Mouse (Mus musculus) spleen, adult 18-20 months (tissue): ENCODE measurements at regions not wholly inside any gene's neighbourhood (a gene's known extent, or its start where the extent isn't known, plus 50 kb on each side); places are given as distances from the start of the nearest gene placed in this dataset.

ENCODE experiments used
- DNase-seq, 2 experiments: peaks; one replicate each; pipeline ENCODE4 v3.0.0; 2022; ENCODE audit warnings: mixed read lengths in 2 of 2

- DNase-seq, result no peak
Observed at GRCm38 (mm10) chr5:126155216-126155880, 623.8 kb downstream of the Tmem132b start.

DNA sequence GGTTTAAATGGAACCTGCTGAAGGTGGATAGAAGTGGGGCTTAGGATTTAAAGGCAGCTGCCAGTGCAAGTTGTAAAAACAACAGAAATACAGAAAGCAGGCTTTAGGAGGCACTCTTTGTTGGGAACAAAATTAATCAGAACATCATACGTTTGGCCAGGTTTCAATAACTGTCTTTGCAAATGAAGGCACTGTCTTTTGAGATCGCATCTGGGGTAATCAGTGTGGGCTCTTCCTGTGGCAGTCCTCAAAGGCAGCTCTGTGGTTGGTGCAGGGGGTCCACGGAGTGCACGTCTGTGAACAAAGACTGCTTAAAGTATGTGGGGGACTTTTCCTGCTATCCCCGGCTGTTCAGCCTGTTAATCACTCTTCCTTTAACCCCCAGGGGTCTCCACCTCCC, 654.5 kb downstream of the Tmem132b start:
- no peak for DNase-seq

GRCm38 (mm10) chr5:126199876-126200275, 668.3 kb downstream of the Tmem132b start:
- DNase-seq, result no peak

GRCm38 (mm10) chr5:126201535-126201934, 670.0 kb downstream of the Tmem132b start:
- DNase-seq, result no peak

- no peak for DNase-seq
Observed at GRCm38 (mm10) chr5:126201996-126202395, 670.4 kb downstream of the Tmem132b start.

DNA sequence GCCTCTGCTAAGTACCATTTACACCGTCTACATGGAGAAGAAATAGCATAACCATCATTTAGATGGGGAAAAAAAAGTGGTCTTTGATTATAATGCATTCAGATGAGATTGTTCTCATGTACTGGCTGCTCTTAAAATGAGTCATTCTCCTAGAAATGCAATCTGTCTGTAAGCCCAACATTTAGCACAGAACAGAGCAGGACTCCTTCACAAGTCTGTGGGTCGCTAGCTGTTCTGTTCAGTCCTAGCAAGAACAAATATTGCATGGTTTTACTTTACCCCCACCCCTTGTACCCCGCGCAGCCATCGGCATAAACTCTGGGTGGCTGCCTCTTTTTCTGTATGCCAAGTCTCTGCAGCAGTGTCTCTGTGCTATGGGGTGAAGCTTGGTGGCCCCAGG, 685.4 kb downstream of the Tmem132b start:
- no peak for DNase-seq

GRCm38 (mm10) chr5:126217746-126218145, 686.2 kb downstream of the Tmem132b start:
- no peak for DNase-seq

GRCm38 (mm10) chr5:126223696-126224095, 692.1 kb downstream of the Tmem132b start:
- no peak for DNase-seq

GRCm38 (mm10) chr5:126230768-126231167, 699.2 kb downstream of the Tmem132b start:
- no peak for DNase-seq

GRCm38 (mm10) chr5:126238071-126238470, 706.5 kb downstream of the Tmem132b start:
- no peak for DNase-seq

DNA sequence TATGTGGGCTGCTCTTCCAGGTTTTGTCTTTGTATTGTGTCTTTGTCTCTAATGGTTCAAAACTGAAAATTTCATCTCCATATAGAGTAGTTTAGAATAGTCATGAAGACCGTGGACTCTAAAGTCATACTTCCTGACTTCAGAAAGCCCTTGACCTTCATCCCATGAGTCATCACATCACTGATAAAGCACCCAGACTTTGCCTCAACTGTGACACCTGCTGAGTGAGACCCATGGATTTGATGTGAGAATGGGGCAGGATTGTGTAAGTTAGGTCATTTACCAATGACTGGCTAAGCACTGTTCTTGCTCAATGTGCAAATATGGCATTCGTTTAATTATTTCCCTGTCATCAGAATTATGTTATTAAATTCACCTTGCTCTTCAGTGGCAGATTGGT, 714.2 kb downstream of the Tmem132b start:
- no peak for DNase-seq

DNA sequence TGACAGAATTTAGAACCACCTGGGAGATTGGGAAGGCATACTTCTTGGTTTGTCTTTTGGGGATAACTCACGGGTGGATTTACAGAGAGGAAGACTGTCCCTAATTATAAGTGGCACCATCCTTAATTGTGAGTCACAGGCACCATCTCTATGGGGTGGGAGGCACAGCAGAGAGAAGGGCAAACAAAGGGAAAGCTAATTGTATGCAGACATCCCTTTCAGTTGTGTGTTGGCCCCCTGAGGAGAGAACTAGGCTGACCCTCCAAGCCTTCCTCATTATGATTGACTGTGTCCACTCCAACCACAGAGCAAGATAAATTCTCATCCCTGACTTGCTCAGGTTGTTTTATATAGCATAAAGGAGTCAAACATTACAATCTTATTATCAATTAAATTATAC, 718.8 kb downstream of the Tmem132b start:
- no peak for DNase-seq

GRCm38 (mm10) chr5:126254661-126255060, 723.1 kb downstream of the Tmem132b start:
- DNase-seq, result no peak

DNA sequence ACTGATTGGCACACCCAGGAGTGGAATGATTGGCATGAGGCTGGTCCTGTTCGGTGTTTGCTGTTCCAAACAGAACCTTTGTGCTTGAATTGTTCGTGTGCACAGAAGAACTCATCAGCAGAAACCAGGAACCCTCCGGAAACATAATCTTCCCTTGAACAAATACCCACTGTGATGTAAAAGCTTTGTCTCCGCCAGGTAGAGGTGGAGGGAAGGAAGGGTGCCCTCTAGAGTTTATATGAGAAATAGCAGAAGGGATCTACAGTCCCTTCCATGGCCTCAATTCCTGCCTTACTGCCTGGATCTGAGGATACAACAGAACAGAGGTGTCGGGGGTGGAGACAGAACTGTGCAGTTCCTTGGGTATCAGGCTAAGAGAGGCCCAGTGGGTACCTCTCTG, 726.3 kb downstream of the Tmem132b start:
- DNase-seq, result no peak

- DNase-seq, result no peak
Observed at GRCm38 (mm10) chr5:126266471-126266870, 734.9 kb downstream of the Tmem132b start.

DNA sequence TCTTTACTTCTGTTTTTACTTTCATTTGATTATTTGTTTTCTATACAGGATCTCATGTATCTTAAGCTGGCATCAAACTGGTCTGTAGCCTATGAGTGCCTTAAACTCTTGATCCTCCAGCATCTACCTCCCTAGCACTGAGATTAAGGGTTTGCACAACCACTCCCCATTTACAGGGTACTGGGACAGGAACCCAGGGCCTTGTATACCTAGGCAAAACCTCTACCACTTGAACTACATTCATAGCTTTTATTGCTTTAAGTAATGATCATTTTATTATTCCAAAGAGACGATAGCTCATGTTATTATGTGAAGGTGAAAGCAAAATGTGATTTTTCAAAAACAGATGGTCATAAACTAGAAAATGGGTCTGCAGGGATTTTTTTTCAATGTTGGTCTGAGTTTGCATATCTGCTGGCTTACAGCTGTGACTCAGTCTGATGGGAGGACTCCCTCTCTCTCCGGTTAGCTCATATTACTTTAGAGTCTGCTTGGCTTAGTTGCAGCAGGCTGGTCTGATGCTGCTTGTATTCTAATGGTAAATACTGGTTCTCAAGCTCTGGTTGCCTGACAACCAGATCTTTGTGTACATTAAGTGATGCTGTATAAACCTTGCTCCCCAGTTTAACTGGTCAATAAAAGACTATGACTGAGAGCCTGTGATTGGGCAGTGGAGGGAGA, 735.5 kb downstream of the Tmem132b start:
- DNase-seq, result no peak

- DNase-seq, result no peak
Observed at GRCm38 (mm10) chr5:126268592-126268991, 737.0 kb downstream of the Tmem132b start.

- no peak for DNase-seq
Observed at GRCm38 (mm10) chr5:126274316-126274715, 742.7 kb downstream of the Tmem132b start.

GRCm38 (mm10) chr5:126281057-126281728, 749.6 kb downstream of the Tmem132b start:
- no peak for DNase-seq

DNA sequence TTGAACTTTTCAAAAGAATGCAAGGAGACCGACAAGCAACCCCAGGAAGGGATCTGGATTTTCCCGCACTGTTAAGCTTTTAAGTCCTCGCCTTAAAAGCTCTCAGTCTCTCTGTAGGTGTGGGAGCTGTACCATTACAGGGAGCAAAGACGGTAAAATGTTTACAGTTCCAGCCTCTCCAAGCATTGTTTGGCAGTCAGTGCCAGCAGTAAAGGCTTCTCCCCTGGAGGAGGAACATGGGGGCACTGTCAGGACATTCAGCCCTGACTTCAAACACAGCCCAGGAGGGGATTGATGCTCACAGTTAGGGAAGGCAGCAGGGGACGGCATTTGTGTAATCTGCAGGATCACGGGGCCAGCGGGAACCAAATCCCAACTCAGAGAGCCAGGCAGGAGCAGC, 750.2 kb downstream of the Tmem132b start:
- DNase-seq, result no peak

GRCm38 (mm10) chr5:126324847-126325246, 793.3 kb downstream of the Tmem132b start:
- DNase-seq, result no peak

- DNase-seq, result no peak
Observed at GRCm38 (mm10) chr5:126328276-126328675, 796.7 kb downstream of the Tmem132b start.

DNA sequence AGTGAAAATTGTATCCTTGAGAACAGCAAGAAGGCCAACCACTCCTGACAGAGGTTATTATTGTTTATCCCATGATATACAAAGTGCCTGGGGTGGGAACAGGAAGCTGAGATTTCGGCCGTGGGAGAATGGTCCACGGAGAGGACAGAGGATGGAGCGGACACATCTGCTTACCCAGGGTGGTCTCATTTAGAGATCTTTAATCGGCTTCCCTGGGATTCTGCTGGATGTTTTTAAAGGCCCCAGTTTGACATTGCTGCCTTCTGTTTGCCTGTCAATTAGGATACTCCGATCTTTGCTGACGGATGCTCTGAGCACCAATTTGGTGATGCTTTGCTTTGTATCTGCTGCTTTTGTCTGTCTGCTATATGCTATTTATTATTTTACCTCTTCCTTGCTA, 803.5 kb downstream of the Tmem132b start:
- DNase-seq, result no peak
